Mouse (Mus musculus) heart, postnatal 14 days (tissue): ENCODE results near the gene Cptp. TPM values are rescaled to one million over a fixed set of nuclear protein-coding genes. Genes with fewer than 3 reads are reported as not detected.

Experiments used
- DNase-seq, 2 experiments: peaks; one replicate each; pipeline ENCODE4 v3.0.0; 2021 to 2022
- intact Hi-C: fragments of 180-260 bp; cut with DNase I; formaldehyde crosslinking; loops from one replicate; pipeline ENCODE4 v1.15.1; 2025
- long read RNA-seq, 2 experiments: library from polyadenylated mRNA; stranded (forward); transcript quantifications; one replicate each; pipeline ENCODE4 v2.0.0; 2021
- total RNA-seq, 2 experiments: library from RNA; stranded (reverse); gene quantifications; 2 replicates each; pipeline ENCODE4 v1.2.3; 2021

Cptp gene
- total RNA-seq, result 10 to 100 TPM in 1 of 2 experiments, 1 to 10 TPM in 1; 9.9 to 10.6 TPM
- long read RNA-seq, experiment 1, transcript Cptp-201 (3 exons, 2,662 nt), result major isoform, 14 of 16 reads
- long read RNA-seq, experiment 1, partial matches to known transcripts, result 2 of 16 reads
- long read RNA-seq, experiment 1, other reads (novel, unspliced or antisense), result 0 of 16 reads
- long read RNA-seq, experiment 2, transcript Cptp-201 (3 exons, 2,662 nt), result major isoform, 14 of 16 reads
- long read RNA-seq, experiment 2, partial matches to known transcripts, result 1 of 16 reads
- long read RNA-seq, experiment 2, other reads (novel, unspliced or antisense), result 1 of 16 reads

- intact Hi-C loops, result loop anchor here (2.0 kb wide), 2 partner anchors 23 to 73 kb away; partner anchors contain the start of gene Ube2j2
- peak; percentile 98 for DNase-seq
Measured at GRCm38 (mm10) chr4:155869317-155870033, at the start of gene Cptp, which contains the start of gene Ints11. Cptp (minus strand) TSS chr4:155869440. Ints11 (plus strand) TSS chr4:155869546.

DNA sequence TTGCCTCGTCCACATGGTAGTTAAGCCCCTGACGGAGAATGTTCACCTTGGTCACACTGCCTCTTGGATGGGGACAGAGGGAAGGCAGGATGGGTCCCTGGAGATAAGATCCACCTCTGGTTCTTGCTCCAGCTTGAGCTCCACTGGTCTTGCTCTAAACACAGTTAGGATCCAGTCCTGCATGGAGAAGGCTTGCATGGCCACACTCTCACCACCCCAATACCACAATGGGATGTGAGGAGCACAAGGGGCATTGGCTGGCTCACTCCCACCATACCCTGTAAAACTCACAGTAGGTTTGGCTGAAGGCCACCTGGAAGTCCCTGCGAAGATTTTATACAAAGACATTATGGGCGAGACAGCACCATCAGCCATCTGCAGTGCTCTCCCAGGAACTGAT is 39.5 kb upstream of the Cptp start:
- DNase-seq, result peak in 1 of 2 experiments; percentile 1
- intact Hi-C loops, result no loop called here

DNA sequence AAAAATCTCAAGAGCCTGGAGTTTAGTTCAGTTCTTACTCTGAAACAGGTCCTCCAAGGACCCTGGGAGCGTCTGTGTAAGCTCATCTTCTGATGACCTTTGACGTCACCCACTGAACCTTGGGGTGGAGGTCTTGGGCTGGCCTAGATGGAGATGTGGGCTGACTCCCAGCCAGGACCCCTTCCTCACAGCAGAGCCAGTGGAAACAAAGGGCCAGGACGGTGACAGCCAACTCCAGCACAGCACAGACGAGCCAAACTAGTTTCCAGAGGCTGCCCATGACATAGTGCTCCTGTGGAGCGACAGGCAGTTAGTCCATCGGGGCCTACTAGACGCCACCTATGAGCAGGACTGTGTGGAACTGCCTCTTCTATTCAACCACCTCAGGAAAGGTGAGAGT is 39.0 kb upstream of the Cptp start:
- intact Hi-C loops, result no loop called here
- peak; percentile 1 to 2 for DNase-seq

- intact Hi-C loops, result no loop called here
- peak; percentile 1 for DNase-seq
Measured at GRCm38 (mm10) chr4:155907003-155907402, 37.8 kb upstream of the Cptp start.

- intact Hi-C loops, result no loop called here
- DNase-seq, result peak in 1 of 2 experiments; percentile 1
Measured at GRCm38 (mm10) chr4:155906125-155906524, 36.9 kb upstream of the Cptp start.

DNA sequence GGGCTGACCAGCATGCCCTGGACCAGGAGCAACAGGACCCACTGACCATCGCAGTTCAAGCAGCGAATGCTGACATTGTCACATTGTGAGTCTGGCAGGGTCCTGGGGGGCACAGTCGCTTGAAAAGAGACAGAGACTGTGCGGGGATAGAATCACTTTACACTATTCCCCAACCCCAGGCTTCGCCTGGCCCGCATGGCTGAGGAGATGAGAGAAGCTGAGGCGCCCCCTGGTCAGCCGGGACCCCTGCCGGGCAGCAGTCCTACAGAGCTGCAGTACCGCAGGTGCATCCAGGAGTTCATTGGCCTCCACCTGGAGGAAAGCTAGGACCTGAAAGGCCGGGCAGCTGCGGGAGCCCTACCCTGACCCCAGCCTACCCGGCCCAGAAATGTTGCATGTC is 36.4 kb upstream of the Cptp start:
- DNase-seq, result no peak
- intact Hi-C loops, result loop anchor here (2.0 kb wide), 1 partner anchor 35 kb away; no protein-coding TSS in a partner anchor

- intact Hi-C loops, result loop anchor here (2.0 kb wide), 1 partner anchor 36 kb away; no protein-coding TSS in a partner anchor
- peak; percentile 7 to 37 for DNase-seq
Measured at GRCm38 (mm10) chr4:155904318-155905102, 35.3 kb upstream of the Cptp start.

- intact Hi-C loops, result no loop called here
- DNase-seq, result peak in 1 of 2 experiments; percentile 1
Measured at GRCm38 (mm10) chr4:155903246-155903645, 34.0 kb upstream of the Cptp start.

DNA sequence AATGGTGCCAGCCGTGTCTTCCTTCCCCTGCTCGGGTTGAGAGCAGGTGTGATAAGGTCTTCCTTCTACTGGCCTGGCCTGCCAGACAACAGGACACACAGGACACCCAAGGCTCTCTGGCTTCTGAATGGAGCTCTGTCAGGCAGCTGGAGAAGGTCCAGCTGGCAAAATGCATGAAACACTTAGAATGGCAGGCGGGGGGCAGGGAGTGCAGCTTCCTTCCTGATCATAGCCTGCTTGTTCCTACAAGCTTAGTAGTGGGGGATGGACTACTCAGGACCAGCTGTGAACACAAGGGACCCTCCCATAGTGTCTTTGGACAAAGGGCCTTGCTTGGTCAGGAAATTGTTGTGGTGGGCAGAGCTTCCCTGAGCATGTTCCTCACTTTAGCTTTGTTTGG is 32.0 kb upstream of the Cptp start:
- intact Hi-C loops, result no loop called here
- DNase-seq, result peak; percentile 55 to 62

DNA sequence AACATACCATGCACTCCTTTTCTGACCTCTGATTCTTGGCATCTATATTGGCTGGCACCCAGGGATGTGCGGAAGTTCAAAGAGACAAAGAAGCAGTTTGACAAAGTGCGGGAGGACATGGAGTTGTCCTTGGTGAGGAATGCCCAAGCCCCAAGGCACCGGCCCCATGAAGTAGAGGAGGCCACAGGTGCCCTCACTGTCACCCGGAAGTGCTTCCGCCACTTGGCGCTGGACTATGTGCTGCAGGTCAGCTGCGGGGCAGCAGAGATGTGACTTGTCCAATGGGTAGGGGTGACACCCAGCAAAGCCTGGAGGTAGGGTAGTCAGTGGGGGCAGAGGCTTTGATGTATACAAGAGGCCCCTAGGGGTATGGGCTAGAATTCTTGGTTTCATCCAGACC is 30.1 kb upstream of the Cptp start:
- DNase-seq, result no peak
- intact Hi-C loops, result no loop called here

- DNase-seq, result no peak
- intact Hi-C loops, result no loop called here
Measured at GRCm38 (mm10) chr4:155898318-155898717, 29.1 kb upstream of the Cptp start.

DNA sequence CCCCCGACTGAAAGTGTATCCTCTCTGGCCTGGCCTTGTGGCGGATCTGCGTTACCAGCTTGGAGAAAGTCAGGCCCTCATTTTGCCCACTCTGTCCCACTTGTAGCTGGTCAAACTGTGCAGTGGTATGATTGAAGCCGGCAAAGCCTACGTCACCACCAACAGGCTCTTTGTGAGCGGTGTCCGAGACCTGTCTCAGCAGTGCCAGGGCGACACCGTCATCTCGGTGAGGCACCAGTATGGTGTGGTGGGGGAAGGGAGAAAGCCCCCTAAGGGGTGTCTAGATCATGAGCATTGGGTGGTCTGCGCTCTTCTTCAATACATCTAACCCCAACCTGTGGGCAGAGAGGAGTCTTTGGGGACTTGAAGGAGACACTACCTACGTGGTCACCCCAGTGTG is 27.2 kb upstream of the Cptp start:
- no peak for DNase-seq
- intact Hi-C loops, result no loop called here

- peak; percentile 2 to 4 for DNase-seq
- intact Hi-C loops, result loop anchor here (2.0 kb wide), 1 partner anchor 47 kb away; the partner anchor contains the start of gene Ube2j2
Measured at GRCm38 (mm10) chr4:155895826-155896225, 26.6 kb upstream of the Cptp start.

DNA sequence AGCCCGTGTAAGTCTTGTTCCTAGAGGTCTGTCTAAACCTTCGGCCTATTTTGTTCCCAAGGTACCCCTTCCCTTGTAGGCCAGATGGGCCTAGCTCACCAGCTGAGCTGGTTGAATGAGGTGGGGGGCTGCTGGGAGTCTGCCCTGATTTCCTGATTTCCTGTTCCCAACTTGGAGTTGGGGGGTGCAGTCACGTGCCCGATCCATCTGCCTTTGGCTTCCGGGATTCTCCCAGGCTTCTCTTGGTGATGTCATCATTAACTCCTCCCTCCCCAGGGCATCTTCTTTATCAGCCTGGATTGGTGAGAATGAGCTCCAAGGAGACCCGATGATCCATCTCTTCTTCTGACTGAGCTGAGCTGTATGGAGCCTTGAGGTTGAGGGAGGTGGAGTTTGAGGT is 26.0 kb upstream of the Cptp start:
- peak; percentile 40 to 73 for DNase-seq
- intact Hi-C loops, result loop anchor here (2.0 kb wide), 1 partner anchor 48 kb away; the partner anchor contains the start of gene Ube2j2

- intact Hi-C loops, result loop anchor here (2.0 kb wide), 1 partner anchor 48 kb away; the partner anchor contains the start of gene Ube2j2
- peak; percentile 81 to 83 for DNase-seq
Measured at GRCm38 (mm10) chr4:155894311-155894881, 25.2 kb upstream of the Cptp start.

DNA sequence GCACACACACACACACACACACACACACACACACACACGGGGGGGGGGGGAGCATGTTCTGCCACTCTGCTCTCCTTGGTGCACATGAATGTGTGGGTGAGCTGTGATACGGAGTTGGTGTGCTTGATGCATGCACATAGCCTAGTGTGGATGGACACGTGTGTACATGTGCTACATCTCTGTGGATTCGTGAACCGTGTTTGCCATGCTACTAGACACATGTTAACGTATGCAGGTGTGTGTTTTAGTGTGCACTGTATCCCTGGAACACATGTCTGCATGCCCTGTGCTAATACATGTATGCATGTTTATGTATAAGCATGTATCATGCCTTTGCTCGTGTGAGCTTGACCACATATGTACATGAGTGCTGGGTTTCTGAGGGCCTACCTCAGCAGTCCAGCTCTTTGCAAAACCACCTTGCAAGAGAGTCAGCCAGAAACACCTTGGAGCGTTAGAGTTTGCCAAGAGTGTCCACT is 24.0 kb upstream of the Cptp start:
- no peak for DNase-seq
- intact Hi-C loops, result loop anchor here (2.0 kb wide), 1 partner anchor 24 kb away; the partner anchor contains the start of genes Cptp and Ints11

- DNase-seq, result peak; percentile 47 to 56
- intact Hi-C loops, result loop anchor here (2.0 kb wide), 1 partner anchor 24 kb away; the partner anchor contains the start of genes Cptp and Ints11
Measured at GRCm38 (mm10) chr4:155892438-155893211, 23.4 kb upstream of the Cptp start.

- intact Hi-C loops, result loop anchor here (2.0 kb wide), 1 partner anchor 23 kb away; the partner anchor contains the start of genes Cptp and Ints11
- DNase-seq, result peak; percentile 89 to 91
Measured at GRCm38 (mm10) chr4:155892017-155892416, 22.8 kb upstream of the Cptp start.

GRCm38 (mm10) chr4:155891551-155892001 is 22.3 kb upstream of the Cptp start, which contains the start of the genes Pusl1 and Acap3:
Pusl1 (minus strand) TSS chr4:155891781.
Acap3 (plus strand) TSS chr4:155891822.
- DNase-seq, result peak; percentile 99
- intact Hi-C loops, result loop anchor here (2.0 kb wide), 1 partner anchor 23 kb away; the partner anchor contains the start of genes Cptp and Ints11
